Mouse (Mus musculus): Measurements from ENCODE around the gene Ahnak2. TPM values are rescaled to one million over a fixed set of nuclear protein-coding genes. Genes with fewer than 3 reads are reported as not detected.

The Ahnak2 gene
- total and polyA plus RNA-seq, 3 experiments: 2.6 to 11.4 TPM; not detected in 1

- no peaks in the 10 kb centered on the region for H3K36me3 ChIP-seq (ENCODE audit: control insufficient read depth in 1 of 2, insufficient read depth in 2 of 2, low read length in 2 of 2)
- no peak overlapping the region for H3K9ac ChIP-seq (ENCODE audit: control insufficient read depth, low read depth, low read length, poor library complexity, severe bottlenecking)
- DNase-seq (ENCODE audit: low read depth, low spot score): no peak
- H3K27ac ChIP-seq (ENCODE audit: control insufficient read depth, low read depth, low read length): no peak overlapping the region
- no peaks in the 10 kb centered on the region for H3K27me3 ChIP-seq (ENCODE audit: control insufficient read depth in 1 of 2, insufficient read depth in 2 of 2, low read length in 2 of 2)
- no peak overlapping the region for H3K4me3 ChIP-seq (ENCODE audit: control insufficient read depth in 1 of 2, insufficient read depth in 1 of 2, low read depth in 2 of 2, low read length in 2 of 2)
- no peaks in the 10 kb centered on the region for H3K79me2 ChIP-seq (ENCODE audit: control insufficient read depth, insufficient read depth, low read length, poor library complexity)
- H3K4me1 ChIP-seq (ENCODE audit: control insufficient read depth in 1 of 2, insufficient read depth in 2 of 2, low read length in 2 of 2): no peaks in the 10 kb centered on the region
- H3K9me3 ChIP-seq (replicated peaks; ENCODE audit: insufficient read depth, low read length): peaks cover 1% of the 10 kb centered on the region; the same call in 1 of the 2 replicates
- TF ChIP-seq SMC3 (IDR thresholded peaks at IDR 0.05; ENCODE audit: low read depth, low read length) (no peak), GATA1 (IDR thresholded peaks at IDR 0.05; ENCODE audit: low read depth, low read length) (no peak), POLR2A (IDR thresholded peaks at IDR 0.05; ENCODE audit: control insufficient read depth in 1 of 2, insufficient read depth in 1 of 2, low read depth in 1 of 2, low read length in 2 of 2, poor library complexity in 1 of 2) (no peak), HCFC1 (IDR thresholded peaks at IDR 0.05; ENCODE audit: low read depth, low read length) (no peak), ZKSCAN1 (IDR thresholded peaks at IDR 0.05; ENCODE audit: low read depth, low read length) (no peak), BHLHE40 (IDR thresholded peaks at IDR 0.05; ENCODE audit: borderline replicate concordance, low read depth, low read length) (no peak), ZNF384 (IDR thresholded peaks at IDR 0.05; ENCODE audit: low read depth, low read length) (no peak), POLR2AphosphoS2 (IDR thresholded peaks at IDR 0.05; ENCODE audit: low read length) (no peak), MAFK (IDR thresholded peaks at IDR 0.05; ENCODE audit: borderline replicate concordance, low read depth, low read length) (no peak), USF1 (IDR thresholded peaks at IDR 0.05; ENCODE audit: low read depth, low read length) (no peak), JUND (IDR thresholded peaks at IDR 0.05; ENCODE audit: low read depth, low read length) (no peak), EP300 (IDR thresholded peaks at IDR 0.05; ENCODE audit: low read depth in 1 of 2, low read length in 2 of 2) (no peak), MYB (IDR thresholded peaks at IDR 0.05; ENCODE audit: low read depth, low read length) (no peak), CHD2 (IDR thresholded peaks at IDR 0.05; ENCODE audit: low read length) (no peak), NRF1 (IDR thresholded peaks at IDR 0.05; ENCODE audit: insufficient read depth, low read depth, low read length, poor library complexity, severe bottlenecking) (no peak), TCF12 (IDR thresholded peaks at IDR 0.05; ENCODE audit: low read depth, low read length) (no peak)
These were observed 32.1 kb downstream of the Ahnak2 start for GRCm38 (mm10) chr12:112770396-112770795.

- TF ChIP-seq USF1 (IDR thresholded peaks at IDR 0.05; ENCODE audit: low read depth, low read length) (no peak), MEF2A (IDR thresholded peaks at IDR 0.05; ENCODE audit: extremely low read depth, insufficient replicate concordance, low read depth, low read length, poor library complexity, severe bottlenecking) (no peak), CHD1 (IDR thresholded peaks at IDR 0.05; ENCODE audit: low read depth, low read length) (no peak), MAX (IDR thresholded peaks at IDR 0.05; ENCODE audit: low read length) (no peak), CHD2 (IDR thresholded peaks at IDR 0.05; ENCODE audit: low read length) (no peak), ZKSCAN1 (IDR thresholded peaks at IDR 0.05; ENCODE audit: low read depth, low read length) (no peak)
- Histone ChIP-seq H3K27me3 (ENCODE audit: control insufficient read depth in 1 of 2, insufficient read depth in 2 of 2, low read length in 2 of 2) (no peaks in the 10 kb centered on the region), H3K79me2 (ENCODE audit: control insufficient read depth, insufficient read depth, low read length, poor library complexity) (no peaks in the 10 kb centered on the region), H3K9me3 (replicated peaks; ENCODE audit: insufficient read depth, low read length) (no peaks in the 10 kb centered on the region), H3K4me1 (ENCODE audit: control insufficient read depth in 1 of 2, insufficient read depth in 2 of 2, low read length in 2 of 2) (no peaks in the 10 kb centered on the region), H3K4me3 (ENCODE audit: control insufficient read depth in 1 of 2, insufficient read depth in 1 of 2, low read depth in 2 of 2, low read length in 2 of 2) (no peak overlapping the region), H3K27ac (ENCODE audit: control insufficient read depth, low read depth, low read length) (no peak overlapping the region), H3K9ac (ENCODE audit: control insufficient read depth, low read depth, low read length, poor library complexity, severe bottlenecking) (no peak overlapping the region), H3K36me3 (ENCODE audit: control insufficient read depth in 1 of 2, insufficient read depth in 2 of 2, low read length in 2 of 2) (no peaks in the 10 kb centered on the region)
- DNase-seq (ENCODE audit: low read depth, low spot score): no peak
These were observed 32.7 kb downstream of the Ahnak2 start for GRCm38 (mm10) chr12:112769751-112770150.

All from MEL (cell line).